ENCODE assay signal across 10 mouse cellular contexts in genomic region chr9:37247429-37247828, GRCm38 (mm10). TPM values are rescaled to one million over a fixed set of nuclear protein-coding genes. Genes with fewer than 3 reads are reported as not detected.
DNase-seq lines count a peak whose midpoint lies in the region; ATAC-seq lines count a peak whose summit lies in the region.
"Had no signal": no experiment of that assay in that cellular context is flagged by ENCODE, and none has a peak within 500 bp of the region (broad histone marks: within the 10 kb centered on the region; RNA-seq: fewer than 3 reads in every experiment).

No protein-coding gene starts in this region.

- no peaks in the 10 kb centered on the region for H3K27me3 ChIP-seq in liver, embryonic 16.5 days (ENCODE audit: control insufficient read depth, insufficient read depth, low read depth, low read length)
- H3K27me3 ChIP-seq in forebrain, embryonic 16.5 days (replicated peaks; ENCODE audit: control insufficient read depth, insufficient read depth, low read length): no peaks in the 10 kb centered on the region
- no peaks in the 10 kb centered on the region for H3K27me3 ChIP-seq in hindbrain, embryonic 14.5 days (ENCODE audit: control insufficient read depth, insufficient read depth, low read length)
- H3K27me3 ChIP-seq: lung, embryonic 15.5 days had no signal

- H3K36me3 ChIP-seq in liver, embryonic 16.5 days (ENCODE audit: control insufficient read depth, insufficient read depth): no peaks in the 10 kb centered on the region
- H3K36me3 ChIP-seq in forebrain, embryonic 16.5 days (ENCODE audit: control insufficient read depth, insufficient read depth): no peaks in the 10 kb centered on the region
- no peaks in the 10 kb centered on the region for H3K36me3 ChIP-seq in hindbrain, embryonic 14.5 days (replicated peaks; ENCODE audit: control insufficient read depth, insufficient read depth)
- H3K36me3 ChIP-seq: lung, embryonic 15.5 days had no signal

- H3K9me3 ChIP-seq in liver, embryonic 16.5 days (replicated peaks; ENCODE audit: control insufficient read depth, low read length): no peaks in the 10 kb centered on the region
- H3K9me3 ChIP-seq in forebrain, embryonic 16.5 days (ENCODE audit: control insufficient read depth, low read length): no peaks in the 10 kb centered on the region
- H3K9me3 ChIP-seq in hindbrain, embryonic 14.5 days (ENCODE audit: control insufficient read depth, low read length): no peaks in the 10 kb centered on the region
- H3K9me3 ChIP-seq: lung, embryonic 15.5 days had no signal

- H3K27ac ChIP-seq in liver, embryonic 16.5 days (ENCODE audit: low read length): no peak overlapping the region
- no peak overlapping the region for H3K27ac ChIP-seq in forebrain, embryonic 16.5 days (ENCODE audit: low read length)
- no peak overlapping the region for H3K27ac ChIP-seq in hindbrain, embryonic 14.5 days
- H3K27ac ChIP-seq: lung, embryonic 15.5 days had no signal

- no peak overlapping the region for H3K4me3 ChIP-seq in liver, embryonic 16.5 days (ENCODE audit: low read depth, low read length)
- H3K4me3 ChIP-seq in forebrain, embryonic 16.5 days (replicated peaks; ENCODE audit: low read length): no peak overlapping the region
- no peak overlapping the region for H3K4me3 ChIP-seq in hindbrain, embryonic 14.5 days (replicated peaks; ENCODE audit: low read length)
- H3K4me3 ChIP-seq: lung, embryonic 15.5 days had no signal

- no peak overlapping the region for H3K4me2 ChIP-seq in liver, embryonic 16.5 days (ENCODE audit: low read depth, low read length)
- no peak overlapping the region for H3K4me2 ChIP-seq in forebrain, embryonic 16.5 days (ENCODE audit: low read length)
- no peak overlapping the region for H3K4me2 ChIP-seq in hindbrain, embryonic 14.5 days (replicated peaks)
- H3K4me2 ChIP-seq: lung, embryonic 15.5 days had no signal

- peak; percentile 59 for DNase-seq in layer of hippocampus, adult 9-10 months (ENCODE audit: low spot score)
- no peak for DNase-seq in layer of hippocampus, adult 8-10 months (ENCODE audit: low spot score in 2 of 2)
- DNase-seq in B cell, adult 2 months: peak; percentile 42 to 53
- peak; percentile 15 for DNase-seq in R1 (ENCODE audit: low read depth, low spot score)
- no peak for DNase-seq in spleen, postnatal 4 days (ENCODE audit: low spot score in 2 of 2)
- DNase-seq in hindbrain, embryonic 14.5 days (ENCODE audit: low spot score): no peak
- DNase-seq: retina, postnatal 1 day had no signal

- H3K9ac ChIP-seq in liver, embryonic 16.5 days (ENCODE audit: low read depth, low read length): no peak overlapping the region
- H3K9ac ChIP-seq in forebrain, embryonic 16.5 days (replicated peaks; ENCODE audit: low read depth, low read length): no peak overlapping the region
- H3K9ac ChIP-seq in hindbrain, embryonic 14.5 days: no peak overlapping the region
- H3K9ac ChIP-seq: lung, embryonic 15.5 days had no signal

- H3K4me1 ChIP-seq in liver, embryonic 16.5 days (ENCODE audit: control insufficient read depth, low read depth, low read length): no peaks in the 10 kb centered on the region; the same call in 1 of the 2 replicates
- peaks cover 5% of the 10 kb centered on the region; the same call in 1 of the 2 replicates for H3K4me1 ChIP-seq in forebrain, embryonic 16.5 days (replicated peaks; ENCODE audit: control insufficient read depth, insufficient read depth, low read length)
- no peaks in the 10 kb centered on the region for H3K4me1 ChIP-seq in hindbrain, embryonic 14.5 days (replicated peaks; ENCODE audit: control insufficient read depth, insufficient read depth, low read length)
- H3K4me1 ChIP-seq: lung, embryonic 15.5 days had no signal

- ATAC-seq in liver, embryonic 16.5 days (ENCODE audit: low read depth): peak; percentile 37; the same call in 1 of the 2 replicates
- ATAC-seq in forebrain, embryonic 16.5 days: no peak
- ATAC-seq in hindbrain, embryonic 14.5 days (ENCODE audit: low FRiP score): no peak

RNA-seq across cellular contexts. Expression of gene Slc37a2, which starts 8.1 kb away (rescaled TPM):
- total RNA-seq in layer of hippocampus, adult 8-10 months (2022): 1 to 10 TPM; 1.1 to 8.8 (median 5.2) TPM
- polyA plus RNA-seq in liver, embryonic 16.5 days (2015; fragmentation: Nextera tagmentation; extraction: Ambion mirVana): 1.9 and 2.0 TPM in 2 replicates
- 1.0 and 1.3 TPM in 2 replicates for polyA plus RNA-seq in forebrain, embryonic 16.5 days (2015; fragmentation: Nextera tagmentation; extraction: Ambion mirVana)
- polyA plus RNA-seq in hindbrain, embryonic 14.5 days (2014; fragmentation: Nextera tagmentation; extraction: Ambion mirVana): 1.6 and 2.0 TPM in 2 replicates

RNA-seq across cellular contexts. Expression of gene Tmem218, which starts 39.4 kb away (rescaled TPM):
- 1 to 10 TPM; 6.8 to 8.8 (median 7.4) TPM for total RNA-seq in layer of hippocampus, adult 8-10 months (2022)
- 3.4 and 3.5 TPM in 2 replicates for polyA plus RNA-seq in liver, embryonic 16.5 days (2015; fragmentation: Nextera tagmentation; extraction: Ambion mirVana)
- 9.7 and 11.0 TPM in 2 replicates for polyA plus RNA-seq in forebrain, embryonic 16.5 days (2015; fragmentation: Nextera tagmentation; extraction: Ambion mirVana)
- 9.8 and 10.6 TPM in 2 replicates for polyA plus RNA-seq in hindbrain, embryonic 14.5 days (2014; fragmentation: Nextera tagmentation; extraction: Ambion mirVana)

Comparison
In these comparisons a context has a peak if more than half of its experiments do, and no peak if none do; other contexts are left out.
1. DNase-seq: peak in layer of hippocampus, adult 9-10 months (single experiment), B cell, adult 2 months (2 of 2) and R1 (single experiment); none in layer of hippocampus, adult 8-10 months (0 of 2), spleen, postnatal 4 days (0 of 2) and hindbrain, embryonic 14.5 days (single experiment).